Mouse (Mus musculus) cortical plate, adult 2 months (tissue): Measurements from ENCODE around the gene Pik3r1. TPM values are rescaled to one million over a fixed set of nuclear protein-coding genes. Genes with fewer than 3 reads are reported as not detected.

Experiments used
- H3K27ac ChIP-seq: fragments of 200-500 bp; 2 replicates; pipeline ENCODE4 v1.5.1; 2012; ENCODE audit warnings: low read length, control low read depth, inconsistent platforms; ENCODE audit not compliant: insufficient read depth
- H3K4me1 ChIP-seq: fragments of 200-500 bp; 2 replicates; pipeline ENCODE4 v1.6.1; 2011; ENCODE audit warnings: low read length; ENCODE audit not compliant: control insufficient read depth, insufficient read depth
- H3K4me3 ChIP-seq: fragments of 200-500 bp; 2 replicates; pipeline ENCODE4 v1.5.1; 2011; ENCODE audit warnings: mild to moderate bottlenecking, low read length, control low read depth; ENCODE audit not compliant: insufficient read depth
- CTCF ChIP-seq: fragments of 200-500 bp; IDR thresholded peaks from 2 replicates; pipeline ENCODE4 v1.5.1; 2011; ENCODE audit warnings: mild to moderate bottlenecking, control low read depth, low read length; ENCODE audit not compliant: insufficient read depth; ENCODE audit errors: extremely low read depth
- POLR2A ChIP-seq: fragments of 200-500 bp; IDR thresholded peaks from 2 replicates; pipeline ENCODE4 v1.6.1; 2011; ENCODE audit warnings: mild to moderate bottlenecking, low read length, control low read depth; ENCODE audit not compliant: insufficient read depth; ENCODE audit errors: extremely low read depth
- polyA plus RNA-seq: library from polyadenylated mRNA; depleted of rRNA; stranded (reverse); fragments of >200 nt; gene quantifications from 2 replicates; pipeline ENCODE4 v1.2.3, GENCODE M21; 2012

The Pik3r1 gene
- polyA plus RNA-seq, 1 experiment = 53.4 TPM

GRCm38 (mm10) chr13:101692866-101693691 is 74.9 kb downstream of the Pik3r1 start:
- H3K4me1 ChIP-seq = no peaks in the 10 kb centered on the region; the same call in 1 of the 2 replicates
- H3K27ac ChIP-seq = peak overlapping the region; percentile 52
- peak overlapping the region; percentile 37 for H3K4me3 ChIP-seq
- TF ChIP-seq CTCF (no peak), POLR2A (peak; percentile 37; the same call in 1 of the 2 replicates)

- peak; percentile 97 for TF ChIP-seq POLR2A
- TF ChIP-seq CTCF = no peak
- peak overlapping the region; percentile 37 for H3K4me3 ChIP-seq
These were observed 75.7 kb downstream of the Pik3r1 start for GRCm38 (mm10) chr13:101692239-101692784.

GRCm38 (mm10) chr13:101691669-101692068 is 76.3 kb downstream of the Pik3r1 start:
- H3K4me1 ChIP-seq = no peaks in the 10 kb centered on the region; the same call in 1 of the 2 replicates
- peak overlapping the region; percentile 37 for H3K4me3 ChIP-seq
- H3K27ac ChIP-seq = peak overlapping the region; percentile 57
- TF ChIP-seq POLR2A = 0 out of 2 replicates have a peak, but pooled peaks have one; percentile 23
- no peak for TF ChIP-seq CTCF

More at GRCm38 (mm10) chr13:101692239-101692784, 75.7 kb downstream of the Pik3r1 start:
- no peaks in the 10 kb centered on the region; the same call in 1 of the 2 replicates for H3K4me1 ChIP-seq
- H3K27ac ChIP-seq = peak overlapping the region; percentile 52

GRCm38 (mm10) chr13:101690911-101691655 is 76.9 kb downstream of the Pik3r1 start:
- no peaks in the 10 kb centered on the region; the same call in 1 of the 2 replicates for H3K4me1 ChIP-seq
- TF ChIP-seq CTCF (no peak), POLR2A (no peak)
- H3K27ac ChIP-seq = peak overlapping the region; percentile 57
- peak overlapping the region; percentile 37 for H3K4me3 ChIP-seq

GRCm38 (mm10) chr13:101690167-101690566 is 77.8 kb downstream of the Pik3r1 start:
- H3K27ac ChIP-seq = no peak overlapping the region
- no peak for TF ChIP-seq CTCF
- TF ChIP-seq POLR2A = peak; percentile 63
- peak overlapping the region; percentile 37 for H3K4me3 ChIP-seq
- H3K4me1 ChIP-seq = no peaks in the 10 kb centered on the region; the same call in 1 of the 2 replicates

- no peaks in the 10 kb centered on the region for H3K4me1 ChIP-seq
- TF ChIP-seq POLR2A = no peak
- no peak for TF ChIP-seq CTCF
- H3K27ac ChIP-seq = no peak overlapping the region
- H3K4me3 ChIP-seq = no peak overlapping the region
These were observed 81.8 kb downstream of the Pik3r1 start for GRCm38 (mm10) chr13:101686256-101686655.

- no peak overlapping the region for H3K27ac ChIP-seq
- TF ChIP-seq POLR2A (no peak), CTCF (no peak)
These were observed 83.3 kb downstream of the Pik3r1 start for GRCm38 (mm10) chr13:101684706-101685105.

GRCm38 (mm10) chr13:101682378-101682777 is 85.6 kb downstream of the Pik3r1 start:
- Histone ChIP-seq H3K27ac (no peak overlapping the region), H3K4me3 (no peak overlapping the region), H3K4me1 (no peaks in the 10 kb centered on the region)
- no peak for TF ChIP-seq POLR2A
- no peak for TF ChIP-seq CTCF

More at GRCm38 (mm10) chr13:101684706-101685105, 83.3 kb downstream of the Pik3r1 start:
- Histone ChIP-seq H3K4me3 (no peak overlapping the region), H3K4me1 (no peaks in the 10 kb centered on the region)

- TF ChIP-seq POLR2A (no peak), CTCF (no peak)
- H3K4me1 ChIP-seq = no peaks in the 10 kb centered on the region
- H3K27ac ChIP-seq = no peak overlapping the region
- no peak overlapping the region for H3K4me3 ChIP-seq
These were observed 87.9 kb downstream of the Pik3r1 start for GRCm38 (mm10) chr13:101680083-101680482.
